Mouse (Mus musculus) heart, embryonic 13.5 days (tissue): ENCODE data around the gene Rpap3. TPM values are rescaled to one million over a fixed set of nuclear protein-coding genes. Genes with fewer than 3 reads are reported as not detected.
A peak's percentile ranks its signal among the peaks of the same experiment; 100 is the strongest.

Source experiments
- ATAC-seq: fragments of 200-750 bp; cut with Nextera tagmentation; 2 replicates; pipeline ENCODE4 v1.8.0; 2017; ENCODE audit warnings: moderate TSS enrichment; ENCODE audit not compliant: insufficient number of reproducible peaks, low FRiP score, low TSS enrichment; ENCODE audit errors: extremely low read depth
- H3K27ac ChIP-seq: fragments of 300-500 bp; sonication (generic); replicated peaks from 2 replicates; pipeline ENCODE4 v1.5.1; 2015; ENCODE audit warnings: moderate library complexity, mild to moderate bottlenecking, inconsistent platforms
- H3K27me3 ChIP-seq: fragments of 300-500 bp; sonication (generic); replicated peaks from 2 replicates; pipeline ENCODE4 v1.6.1; 2015; ENCODE audit warnings: mild to moderate bottlenecking, inconsistent platforms
- H3K36me3 ChIP-seq: fragments of 300-500 bp; sonication (generic); 2 replicates; pipeline ENCODE4 v1.6.1; 2015; ENCODE audit warnings: mild to moderate bottlenecking, inconsistent platforms
- H3K4me1 ChIP-seq: fragments of 300-500 bp; sonication (generic); 2 replicates; pipeline ENCODE4 v1.6.1; 2015; ENCODE audit warnings: inconsistent platforms
- H3K4me2 ChIP-seq: fragments of 300-500 bp; sonication (generic); 2 replicates; pipeline ENCODE4 v1.6.1; 2015; ENCODE audit warnings: inconsistent platforms, mild to moderate bottlenecking, moderate library complexity
- H3K4me3 ChIP-seq: fragments of 300-500 bp; sonication (generic); 2 replicates; pipeline ENCODE4 v1.5.1; 2015; ENCODE audit warnings: moderate library complexity, mild to moderate bottlenecking, inconsistent platforms
- H3K9ac ChIP-seq: fragments of 300-500 bp; sonication (generic); 2 replicates; pipeline ENCODE4 v1.6.1; 2015; ENCODE audit warnings: inconsistent platforms, mild to moderate bottlenecking, moderate library complexity
- H3K9me3 ChIP-seq: fragments of 300-500 bp; sonication (generic); 2 replicates; pipeline ENCODE4 v1.6.1; 2016; ENCODE audit warnings: inconsistent platforms
- WGBS: fragments of 180-500 bp; shearing (Covaris S2); methylation state at CpG from one replicate; pipeline ENCODE4 v1.1.7; 2015; ENCODE audit warnings: mixed read lengths; 5-methylcytosine and 5-hydroxymethylcytosine counted together
- polyA plus RNA-seq: library from polyadenylated mRNA; unstranded; fragments of >200 nt; fragmentation: Nextera tagmentation; extraction: Ambion mirVana; gene quantifications from 2 replicates; pipeline ENCODE4 v1.2.1, GENCODE M21; 2015

The Rpap3 gene
- polyA plus RNA-seq, 1 experiment from 2014 or later = 17.9 TPM

GRCm38 (mm10) chr15:97746748-97747147, 41.1 kb upstream of the Rpap3 start:
- Histone ChIP-seq H3K27me3 (no peaks in the 10 kb centered on the region), H3K4me1 (peaks cover 89% of the 10 kb centered on the region), H3K4me2 (no peak overlapping the region), H3K36me3 (peaks cover 48% of the 10 kb centered on the region), H3K9ac (no peak overlapping the region), H3K4me3 (no peak overlapping the region), H3K9me3 (no peaks in the 10 kb centered on the region), H3K27ac (no peak overlapping the region)
- WGBS = 81% methylated on average over 24 of the region's 24 CpGs
- ATAC-seq = no peak

- no peaks in the 10 kb centered on the region for H3K9me3 ChIP-seq
- no peak overlapping the region for H3K27ac ChIP-seq
- WGBS = 81% methylated on average over 10 of the region's 10 CpGs
- no peaks in the 10 kb centered on the region for H3K27me3 ChIP-seq
- H3K9ac ChIP-seq = no peak overlapping the region
- H3K4me2 ChIP-seq = no peak overlapping the region
- H3K4me3 ChIP-seq = no peak overlapping the region
- H3K36me3 ChIP-seq = peaks cover 45% of the 10 kb centered on the region
- ATAC-seq = no peak
- peaks cover 89% of the 10 kb centered on the region for H3K4me1 ChIP-seq
These were observed 40.7 kb upstream of the Rpap3 start for GRCm38 (mm10) chr15:97746278-97746677.

GRCm38 (mm10) chr15:97745331-97745730, 39.7 kb upstream of the Rpap3 start:
- ATAC-seq = no peak
- 43% methylated on average over 10 of the region's 10 CpGs for WGBS
- Histone ChIP-seq H3K4me2 (no peak overlapping the region), H3K4me1 (peaks cover 82% of the 10 kb centered on the region), H3K9me3 (no peaks in the 10 kb centered on the region), H3K27ac (0 out of 2 replicates have a peak overlapping the region, but pooled peaks have one; percentile 29), H3K4me3 (no peak overlapping the region), H3K9ac (peak overlapping the region; percentile 4), H3K27me3 (no peaks in the 10 kb centered on the region), H3K36me3 (peaks cover 45% of the 10 kb centered on the region)

GRCm38 (mm10) chr15:97744930-97745329, 39.3 kb upstream of the Rpap3 start:
- no peak overlapping the region for H3K4me3 ChIP-seq
- H3K27me3 ChIP-seq = no peaks in the 10 kb centered on the region
- H3K4me1 ChIP-seq = peaks cover 78% of the 10 kb centered on the region
- H3K36me3 ChIP-seq = peaks cover 45% of the 10 kb centered on the region
- ATAC-seq = no peak
- no peak overlapping the region for H3K4me2 ChIP-seq
- 0 out of 2 replicates have a peak overlapping the region, but pooled peaks have one; percentile 29 for H3K27ac ChIP-seq
- no peaks in the 10 kb centered on the region for H3K9me3 ChIP-seq
- WGBS = 61% methylated on average over 10 of the region's 10 CpGs
- peak overlapping the region; percentile 4; the same call in 1 of the 2 replicates for H3K9ac ChIP-seq

GRCm38 (mm10) chr15:97743961-97744525, 38.4 kb upstream of the Rpap3 start:
- H3K4me3 ChIP-seq = no peak overlapping the region
- H3K4me2 ChIP-seq = no peak overlapping the region
- peaks cover 69% of the 10 kb centered on the region for H3K4me1 ChIP-seq
- WGBS = 43% methylated on average over 12 of the region's 12 CpGs
- no peaks in the 10 kb centered on the region for H3K27me3 ChIP-seq
- peaks cover 40% of the 10 kb centered on the region for H3K36me3 ChIP-seq
- H3K9me3 ChIP-seq = no peaks in the 10 kb centered on the region
- H3K27ac ChIP-seq = peak overlapping the region; percentile 48; the same call in 1 of the 2 replicates
- 0 out of 2 replicates have a peak, but pooled peaks have one; percentile 8 for ATAC-seq
- H3K9ac ChIP-seq = 0 out of 2 replicates have a peak overlapping the region, but pooled peaks have one; percentile 50

- H3K9me3 ChIP-seq = no peaks in the 10 kb centered on the region
- no peak overlapping the region for H3K9ac ChIP-seq
- no peaks in the 10 kb centered on the region for H3K27me3 ChIP-seq
- peaks cover 61% of the 10 kb centered on the region for H3K4me1 ChIP-seq
- peaks cover 34% of the 10 kb centered on the region for H3K36me3 ChIP-seq
- WGBS = 81% methylated on average over 5 of the region's 5 CpGs
- no peak overlapping the region for H3K27ac ChIP-seq
- H3K4me3 ChIP-seq = no peak overlapping the region
- H3K4me2 ChIP-seq = no peak overlapping the region
- ATAC-seq = no peak
These were observed 37.6 kb upstream of the Rpap3 start for GRCm38 (mm10) chr15:97743210-97743609.

GRCm38 (mm10) chr15:97742600-97742999, 37.0 kb upstream of the Rpap3 start:
- Histone ChIP-seq H3K4me2 (no peak overlapping the region), H3K27me3 (no peaks in the 10 kb centered on the region), H3K36me3 (peaks cover 31% of the 10 kb centered on the region), H3K4me1 (peaks cover 55% of the 10 kb centered on the region), H3K9ac (0 out of 2 replicates have a peak overlapping the region, but pooled peaks have one; percentile 37), H3K4me3 (no peak overlapping the region), H3K9me3 (no peaks in the 10 kb centered on the region), H3K27ac (peak overlapping the region; percentile 77)
- 36% methylated on average over 4 of the region's 4 CpGs for WGBS
- no peak for ATAC-seq

GRCm38 (mm10) chr15:97742074-97742473, 36.4 kb upstream of the Rpap3 start:
- Histone ChIP-seq H3K4me2 (no peak overlapping the region), H3K36me3 (peaks cover 27% of the 10 kb centered on the region), H3K27ac (peak overlapping the region; percentile 77), H3K4me1 (peaks cover 50% of the 10 kb centered on the region), H3K9me3 (no peaks in the 10 kb centered on the region), H3K27me3 (no peaks in the 10 kb centered on the region), H3K9ac (0 out of 2 replicates have a peak overlapping the region, but pooled peaks have one; percentile 37), H3K4me3 (no peak overlapping the region)
- no peak for ATAC-seq
- WGBS = 32% methylated on average over 7 of the region's 7 CpGs

- no peaks in the 10 kb centered on the region for H3K27me3 ChIP-seq
- no peak overlapping the region for H3K4me2 ChIP-seq
- H3K9ac ChIP-seq = 0 out of 2 replicates have a peak overlapping the region, but pooled peaks have one; percentile 37
- ATAC-seq = no peak
- H3K36me3 ChIP-seq = peaks cover 23% of the 10 kb centered on the region
- no peaks in the 10 kb centered on the region for H3K9me3 ChIP-seq
- peaks cover 46% of the 10 kb centered on the region for H3K4me1 ChIP-seq
- WGBS = 68% methylated on average over 12 of the region's 12 CpGs
- H3K27ac ChIP-seq = peak overlapping the region; percentile 77
- no peak overlapping the region for H3K4me3 ChIP-seq
These were observed 36.0 kb upstream of the Rpap3 start for GRCm38 (mm10) chr15:97741662-97742061.

GRCm38 (mm10) chr15:97740283-97740732, 34.7 kb upstream of the Rpap3 start:
- no peaks in the 10 kb centered on the region for H3K9me3 ChIP-seq
- H3K36me3 ChIP-seq = peaks cover 11% of the 10 kb centered on the region; the same call in 1 of the 2 replicates
- no peak overlapping the region for H3K4me3 ChIP-seq
- H3K4me2 ChIP-seq = no peak overlapping the region
- H3K9ac ChIP-seq = no peak overlapping the region
- ATAC-seq = no peak
- peaks cover 34% of the 10 kb centered on the region for H3K4me1 ChIP-seq
- 85% methylated on average over 9 of the region's 9 CpGs for WGBS
- H3K27ac ChIP-seq = no peak overlapping the region
- no peaks in the 10 kb centered on the region for H3K27me3 ChIP-seq

- ATAC-seq = no peak
- 0 out of 2 replicates have a peak, but pooled peaks cover under 1% of the 10 kb centered on the region for H3K36me3 ChIP-seq
- H3K4me1 ChIP-seq = peaks cover 22% of the 10 kb centered on the region
- no peak overlapping the region for H3K27ac ChIP-seq
- WGBS = 83% methylated on average over 7 of the region's 7 CpGs
- no peaks in the 10 kb centered on the region for H3K27me3 ChIP-seq
- no peak overlapping the region for H3K9ac ChIP-seq
- H3K4me3 ChIP-seq = no peak overlapping the region
- no peaks in the 10 kb centered on the region for H3K9me3 ChIP-seq
- H3K4me2 ChIP-seq = no peak overlapping the region
These were observed 33.3 kb upstream of the Rpap3 start for GRCm38 (mm10) chr15:97738923-97739322.

- Histone ChIP-seq H3K27me3 (0 out of 2 replicates have a peak, but pooled peaks cover 3% of the 10 kb centered on the region), H3K4me2 (no peak overlapping the region), H3K4me1 (peaks cover 10% of the 10 kb centered on the region), H3K9me3 (no peaks in the 10 kb centered on the region), H3K36me3 (no peaks in the 10 kb centered on the region), H3K27ac (no peak overlapping the region), H3K4me3 (no peak overlapping the region), H3K9ac (no peak overlapping the region)
- WGBS = 89% methylated on average over 11 of the region's 11 CpGs
- ATAC-seq = no peak
These were observed 26.4 kb upstream of the Rpap3 start for GRCm38 (mm10) chr15:97731988-97732387.
